Mouse (Mus musculus) heart, adult 2 months (tissue): Measurements from ENCODE around the gene Tomm40. TPM values are rescaled to one million over a fixed set of nuclear protein-coding genes. Genes with fewer than 3 reads are reported as not detected.

ENCODE experiments used
- DNase-seq, 2 experiments: peaks; one replicate each; pipeline ENCODE4 v3.0.0; 2021
- H3K27ac ChIP-seq: fragments of 200-600 bp; 2 replicates; pipeline ENCODE4 v1.8.1; 2022
- H3K27me3 ChIP-seq: fragments of 200-500 bp; 2 replicates; pipeline ENCODE4 v1.6.1; 2012; ENCODE audit warnings: mild to moderate bottlenecking, low read length, inconsistent platforms, mixed read lengths; ENCODE audit not compliant: control insufficient read depth, insufficient read depth
- H3K36me3 ChIP-seq: fragments of 200-500 bp; 2 replicates; pipeline ENCODE4 v1.6.1; 2012; ENCODE audit warnings: low read length, inconsistent platforms; ENCODE audit not compliant: control insufficient read depth, insufficient read depth
- H3K4me1 ChIP-seq: fragments of 200-500 bp; 2 replicates; pipeline ENCODE4 v1.6.1; 2011; ENCODE audit warnings: low read length; ENCODE audit not compliant: control insufficient read depth, insufficient read depth
- H3K4me3 ChIP-seq: fragments of 200-600 bp; 2 replicates; pipeline ENCODE4 v1.8.1; 2022
- H3K79me2 ChIP-seq: fragments of 200-500 bp; replicated peaks from 2 replicates; pipeline ENCODE4 v1.6.1; 2012; ENCODE audit warnings: mild to moderate bottlenecking, inconsistent platforms, low read length, moderate library complexity, mixed read lengths; ENCODE audit not compliant: control insufficient read depth, insufficient read depth
- H3K9ac ChIP-seq: fragments of 200-500 bp; 2 replicates; pipeline ENCODE4 v1.6.1; 2012; ENCODE audit warnings: low read depth, mild to moderate bottlenecking, control low read depth, inconsistent platforms, low read length, mixed read lengths
- CTCF ChIP-seq: fragments of 200-600 bp; IDR thresholded peaks from 2 replicates; pipeline ENCODE4 v1.8.1; 2022; ENCODE audit warnings: antibody characterized with exemption, mild to moderate bottlenecking, moderate library complexity
- EP300 ChIP-seq: fragments of 200-500 bp; IDR thresholded peaks from 2 replicates; pipeline ENCODE4 v1.6.1; 2011; ENCODE audit warnings: low read depth, low read length, control low read depth; ENCODE audit not compliant: insufficient read depth
- POLR2A ChIP-seq: fragments of 200-500 bp; IDR thresholded peaks from 2 replicates; pipeline ENCODE4 v1.6.1; 2011; ENCODE audit warnings: mild to moderate bottlenecking, low read depth, low read length, control low read depth; ENCODE audit not compliant: insufficient read depth
- WGBS: fragments of 180-500 bp; shearing (Covaris S2); methylation state at CpG from one replicate; pipeline ENCODE4 v1.1.7; 2018; 5-methylcytosine and 5-hydroxymethylcytosine counted together
- intact Hi-C: fragments of 180-260 bp; cut with DNase I; formaldehyde crosslinking; loops from one replicate; pipeline ENCODE4 v1.15.1; 2025
- polyA plus RNA-seq: library from polyadenylated mRNA; depleted of rRNA; stranded (reverse); fragments of >200 nt; gene quantifications from 2 replicates; pipeline ENCODE4 v1.2.3, GENCODE M21; 2012
- total RNA-seq, 2 experiments: library from RNA; stranded (reverse); gene quantifications; 2 replicates each; pipeline ENCODE4 v1.2.3; 2021

Gene Tomm40
- total and polyA plus RNA-seq, 3 experiments = 91.2 to 98.2 (median 92.7) TPM

DNA sequence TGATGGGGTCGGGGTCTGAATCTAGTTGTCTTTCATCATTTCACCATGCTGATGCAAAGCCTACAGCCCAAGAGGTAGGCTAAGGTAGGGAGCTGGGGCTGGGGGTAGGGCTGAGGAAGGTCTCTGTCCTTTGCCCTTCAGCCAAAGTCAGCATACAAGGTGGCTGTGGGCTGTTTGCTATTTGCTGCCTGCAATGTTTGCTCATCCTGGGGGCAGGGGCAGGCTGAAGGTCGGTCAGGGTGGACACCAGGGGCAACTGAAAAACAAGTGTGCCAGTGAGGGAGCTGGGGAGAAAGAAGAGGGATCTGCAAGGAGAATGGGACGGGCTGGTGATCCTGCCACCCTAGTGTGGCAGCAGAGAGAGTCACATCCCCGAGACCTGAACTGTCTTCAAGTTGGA, 29.9 kb downstream of the Tomm40 start:
- H3K79me2 ChIP-seq = no peaks in the 10 kb centered on the region
- H3K9ac ChIP-seq = no peak overlapping the region
- intact Hi-C loops = no loop called here
- TF ChIP-seq CTCF (no peak), EP300 (no peak), POLR2A (no peak)
- no peaks in the 10 kb centered on the region for H3K36me3 ChIP-seq
- H3K27ac ChIP-seq = no peak overlapping the region
- WGBS = 64% methylated on average over 4 of the region's 4 CpGs
- DNase-seq = no peak
- H3K4me3 ChIP-seq = no peak overlapping the region
- no peaks in the 10 kb centered on the region for H3K27me3 ChIP-seq
- no peaks in the 10 kb centered on the region for H3K4me1 ChIP-seq

- 85% methylated on average over 6 of the region's 6 CpGs for WGBS
- Histone ChIP-seq H3K27ac (no peak overlapping the region), H3K79me2 (no peaks in the 10 kb centered on the region), H3K27me3 (no peaks in the 10 kb centered on the region), H3K4me3 (no peak overlapping the region), H3K4me1 (no peaks in the 10 kb centered on the region), H3K9ac (no peak overlapping the region), H3K36me3 (no peaks in the 10 kb centered on the region)
- intact Hi-C loops = no loop called here
- no peak for TF ChIP-seq POLR2A
- no peak for TF ChIP-seq EP300
- no peak for TF ChIP-seq CTCF
- no peak for DNase-seq
These were observed 31.5 kb downstream of the Tomm40 start for GRCm38 (mm10) chr7:19683771-19684201.

GRCm38 (mm10) chr7:19682979-19683378, 32.3 kb downstream of the Tomm40 start:
- DNase-seq = no peak
- 72% methylated on average over 3 of the region's 3 CpGs for WGBS
- intact Hi-C loops = no loop called here
- H3K27ac ChIP-seq = no peak overlapping the region
- H3K4me3 ChIP-seq = no peak overlapping the region
- H3K9ac ChIP-seq = no peak overlapping the region
- H3K79me2 ChIP-seq = no peaks in the 10 kb centered on the region
- no peaks in the 10 kb centered on the region for H3K4me1 ChIP-seq
- no peaks in the 10 kb centered on the region for H3K27me3 ChIP-seq
- TF ChIP-seq POLR2A (no peak), CTCF (no peak), EP300 (no peak)
- H3K36me3 ChIP-seq = no peaks in the 10 kb centered on the region

GRCm38 (mm10) chr7:19681202-19681694, 34.0 kb downstream of the Tomm40 start, which contains the start of the genes Gm44805 and Apoc4:
Gene Gm44805 (minus strand): TSS chr7:19681423.
Gene Apoc4 (minus strand): TSS chr7:19681479.
- 48% methylated on average over 8 of the region's 8 CpGs for WGBS
- no peaks in the 10 kb centered on the region for H3K79me2 ChIP-seq
- no peak within 1 kb of the TSS for H3K27ac ChIP-seq
- H3K27me3 ChIP-seq = no peaks in the 10 kb centered on the region
- TF ChIP-seq POLR2A = no peak
- TF ChIP-seq EP300 = no peak
- no peak for TF ChIP-seq CTCF
- no peaks in the 10 kb centered on the region for H3K4me1 ChIP-seq
- H3K36me3 ChIP-seq = no peaks in the 10 kb centered on the region
- H3K9ac ChIP-seq = no peak within 1 kb of the TSS
- intact Hi-C loops = no loop called here
- H3K4me3 ChIP-seq = no peak within 1 kb of the TSS
- no peak for DNase-seq

DNA sequence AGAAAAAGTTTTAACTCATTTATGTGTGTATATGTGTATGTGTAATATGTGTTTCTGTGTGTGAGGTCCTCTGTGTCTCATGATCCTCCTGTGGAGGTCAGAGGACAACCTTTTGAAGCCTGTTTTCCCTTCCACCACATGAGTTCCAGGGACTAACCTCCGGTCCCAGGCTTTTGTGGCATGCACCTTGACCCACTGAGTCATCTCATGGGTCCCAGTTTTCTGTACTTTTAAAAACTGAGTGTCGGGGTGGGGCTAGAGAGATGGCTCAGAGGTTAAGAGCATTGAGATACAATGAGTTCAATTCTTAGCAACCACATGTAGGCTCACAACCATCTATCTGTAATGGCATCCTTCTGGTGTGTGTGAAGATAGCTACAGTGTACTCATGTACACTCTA, 34.5 kb downstream of the Tomm40 start:
- intact Hi-C loops = no loop called here
- 86% methylated on average over 2 of the region's 2 CpGs for WGBS
- TF ChIP-seq CTCF = no peak
- TF ChIP-seq EP300 = no peak
- no peak for TF ChIP-seq POLR2A

GRCm38 (mm10) chr7:19678901-19679300, 36.3 kb downstream of the Tomm40 start:
- Histone ChIP-seq H3K4me3 (no peak overlapping the region), H3K9ac (no peak overlapping the region), H3K27ac (no peak overlapping the region), H3K4me1 (no peaks in the 10 kb centered on the region), H3K36me3 (no peaks in the 10 kb centered on the region), H3K79me2 (no peaks in the 10 kb centered on the region), H3K27me3 (no peaks in the 10 kb centered on the region)
- intact Hi-C loops = no loop called here
- no peak for DNase-seq
- 89% methylated on average over 3 of the region's 3 CpGs for WGBS
- no peak for TF ChIP-seq CTCF
- no peak for TF ChIP-seq POLR2A
- no peak for TF ChIP-seq EP300

More for the DNA sequence above, 34.5 kb downstream of the Tomm40 start:
- H3K9ac ChIP-seq = no peak overlapping the region
- no peaks in the 10 kb centered on the region for H3K4me1 ChIP-seq
- H3K79me2 ChIP-seq = no peaks in the 10 kb centered on the region
- H3K27ac ChIP-seq = no peak overlapping the region
- no peaks in the 10 kb centered on the region for H3K36me3 ChIP-seq
- no peaks in the 10 kb centered on the region for H3K27me3 ChIP-seq
- H3K4me3 ChIP-seq = no peak overlapping the region
- no peak for DNase-seq
